Comparison of ENCODE assay signal across 20 mouse cellular contexts in the genomic region with DNA sequence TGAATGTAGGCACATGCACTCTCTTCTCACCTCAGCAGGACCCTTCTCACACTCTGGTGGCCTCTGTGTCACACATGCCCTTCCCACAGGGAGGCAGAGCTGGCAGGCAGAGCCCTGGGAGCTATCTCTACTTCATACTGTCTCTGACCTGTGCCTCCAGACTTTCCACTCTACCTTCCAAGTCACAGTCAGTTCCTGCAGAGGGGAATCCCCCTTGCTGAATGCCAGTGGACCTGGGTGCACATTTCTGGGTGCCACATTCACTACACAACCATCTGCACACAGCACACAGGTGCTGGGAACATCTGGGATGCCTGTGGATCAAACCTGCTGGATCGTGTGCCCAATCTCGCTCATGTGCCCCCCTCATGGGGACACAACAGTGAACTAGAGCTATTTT.
DNase-seq lines count a peak whose midpoint lies in the region; ATAC-seq lines count a peak whose summit lies in the region.
"Had no signal": no experiment of that assay in that cellular context is flagged by ENCODE, and none has a peak within 500 bp of the region (broad histone marks: within the 10 kb centered on the region; RNA-seq: fewer than 3 reads in every experiment).

No protein-coding gene starts in this region.

- no peaks in the 10 kb centered on the region for H3K27me3 ChIP-seq in heart, embryonic 16.5 days (ENCODE audit: control insufficient read depth, insufficient read depth, low read length)
- H3K27me3 ChIP-seq: embryonic facial prominence, embryonic 12.5 days; forebrain, embryonic 13.5 days; midbrain, embryonic 15.5 days had no signal

- no peak overlapping the region for H3K4me2 ChIP-seq in heart, embryonic 16.5 days (ENCODE audit: low read depth, low read length)
- H3K4me2 ChIP-seq: embryonic facial prominence, embryonic 12.5 days; forebrain, embryonic 13.5 days; hindbrain, embryonic 14.5 days; midbrain, embryonic 15.5 days had no signal

- H3K4me1 ChIP-seq in heart, embryonic 16.5 days (ENCODE audit: control insufficient read depth, insufficient read depth, low read length), result peaks cover 29% of the 10 kb centered on the region
- H3K4me1 ChIP-seq: embryonic facial prominence, embryonic 12.5 days; forebrain, embryonic 13.5 days; midbrain, embryonic 15.5 days had no signal

- 47% methylated on average over 2 of the region's 2 CpGs for WGBS in heart, embryonic 16.5 days

- peak; percentile 20 for DNase-seq in gastrocnemius, postnatal 25 days
- DNase-seq in gastrocnemius, adult 8-10 months (ENCODE audit: low spot score in 2 of 2), result no peak
- peak; percentile 42 for DNase-seq in heart, adult 8-10 months (ENCODE audit: low spot score)
- DNase-seq in skeletal muscle tissue, adult 2 months (ENCODE audit: low read depth, low spot score), result peak; percentile 35
- no peak for DNase-seq in urinary bladder, postnatal 36 days (ENCODE audit: low spot score in 2 of 2)
- no peak for DNase-seq in adipocyte (ENCODE audit: low spot score)
- DNase-seq: adrenal gland, adult 2 months; cerebellum, adult 8-10 months; kidney, postnatal 4 days; liver, postnatal 0 days; lung, postnatal 14 days; right cerebral cortex, postnatal 25 days; thymus, postnatal 14 days had no signal

- H3K4me3 ChIP-seq in heart, embryonic 16.5 days (ENCODE audit: low read length), result no peak overlapping the region
- H3K4me3 ChIP-seq: embryonic facial prominence, embryonic 12.5 days; erythroblast, embryonic 14.5 days; forebrain, embryonic 13.5 days; limb, embryonic 10.5 days; midbrain, embryonic 15.5 days had no signal

- ATAC-seq in heart, embryonic 16.5 days (replicated peaks; ENCODE audit: extremely low read depth, insufficient read depth, low FRiP score), result peak; percentile 44; the same call in 1 of the 2 replicates
- ATAC-seq: forebrain, embryonic 13.5 days; liver, postnatal 0 days; midbrain, embryonic 15.5 days had no signal

- peak overlapping the region; percentile 84 for H3K27ac ChIP-seq in heart, embryonic 16.5 days (ENCODE audit: low read length)
- H3K27ac ChIP-seq: embryonic facial prominence, embryonic 12.5 days; forebrain, embryonic 13.5 days; hindbrain, embryonic 14.5 days; limb, embryonic 10.5 days; midbrain, embryonic 15.5 days had no signal

- H3K9ac ChIP-seq in heart, embryonic 16.5 days (ENCODE audit: low read length), result no peak overlapping the region
- H3K9ac ChIP-seq: embryonic facial prominence, embryonic 12.5 days; forebrain, embryonic 13.5 days; hindbrain, embryonic 14.5 days; liver, postnatal 0 days; midbrain, embryonic 15.5 days had no signal

- H3K36me3 ChIP-seq in heart, embryonic 16.5 days (ENCODE audit: control insufficient read depth, insufficient read depth), result no peaks in the 10 kb centered on the region
- H3K36me3 ChIP-seq: embryonic facial prominence, embryonic 12.5 days; limb, embryonic 10.5 days; midbrain, embryonic 15.5 days had no signal

- no peaks in the 10 kb centered on the region for H3K9me3 ChIP-seq in heart, embryonic 16.5 days (replicated peaks; ENCODE audit: control insufficient read depth, low read length)
- H3K9me3 ChIP-seq: embryonic facial prominence, embryonic 12.5 days; forebrain, embryonic 13.5 days; limb, embryonic 10.5 days; midbrain, embryonic 15.5 days had no signal

Comparison
In these comparisons a context has a peak if more than half of its experiments do, and no peak if none do; other contexts are left out.
1. DNase-seq: peak in gastrocnemius, postnatal 25 days (single experiment), heart, adult 8-10 months (single experiment) and skeletal muscle tissue, adult 2 months (single experiment); none in gastrocnemius, adult 8-10 months (0 of 2), urinary bladder, postnatal 36 days (0 of 2) and adipocyte (single experiment).